Mouse (Mus musculus) B cell, adult 2 months (primary cell): ENCODE data around the gene Ano10.

Experiments used
- DNase-seq, 2 experiments: peaks; one replicate each; pipeline ENCODE4 v3.0.0; 2022

Gene Ano10

GRCm38 (mm10) chr9:122288416-122288815, 5.8 kb downstream of the Ano10 start:
- DNase-seq: no peak

- no peak for DNase-seq
These were observed 6.7 kb downstream of the Ano10 start for GRCm38 (mm10) chr9:122287526-122287925.

- no peak for DNase-seq
These were observed 8.4 kb downstream of the Ano10 start for GRCm38 (mm10) chr9:122285833-122286310.

DNA sequence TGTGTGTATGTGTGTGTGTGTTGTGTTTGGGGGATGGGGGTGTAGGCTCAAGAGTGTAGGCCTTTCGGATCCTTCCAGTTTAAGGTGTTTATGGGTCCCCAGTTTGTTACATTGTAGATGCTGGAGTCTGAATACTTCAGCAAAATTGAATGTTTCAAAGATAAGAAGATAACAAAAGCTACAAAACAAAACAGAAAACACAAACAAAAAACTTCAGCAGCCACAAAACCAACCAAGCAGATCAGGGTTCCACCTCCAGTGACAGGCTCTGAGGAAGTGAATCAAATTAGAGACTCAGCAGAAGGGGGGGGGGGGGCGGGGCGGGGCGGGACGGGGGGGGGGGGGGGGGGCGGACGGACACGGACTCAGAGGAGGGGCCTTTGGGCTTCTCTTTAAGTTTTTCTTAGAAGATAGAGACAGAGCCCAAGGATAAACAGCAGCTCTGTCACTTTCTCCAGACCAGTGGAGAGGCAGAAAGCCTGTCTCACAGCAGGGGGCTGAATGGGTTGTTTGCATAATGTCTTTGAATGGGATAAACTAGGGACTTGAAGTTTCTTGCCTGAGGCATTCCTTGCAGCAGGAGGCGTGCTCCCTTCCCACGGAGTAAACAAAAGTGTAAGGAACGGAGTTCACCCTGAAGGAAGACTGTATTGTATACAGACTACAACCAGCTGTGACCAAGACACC, 8.9 kb downstream of the Ano10 start:
- peak; percentile 11 to 18 for DNase-seq

- no peak for DNase-seq
These were observed 9.5 kb downstream of the Ano10 start for GRCm38 (mm10) chr9:122284696-122285095.

DNA sequence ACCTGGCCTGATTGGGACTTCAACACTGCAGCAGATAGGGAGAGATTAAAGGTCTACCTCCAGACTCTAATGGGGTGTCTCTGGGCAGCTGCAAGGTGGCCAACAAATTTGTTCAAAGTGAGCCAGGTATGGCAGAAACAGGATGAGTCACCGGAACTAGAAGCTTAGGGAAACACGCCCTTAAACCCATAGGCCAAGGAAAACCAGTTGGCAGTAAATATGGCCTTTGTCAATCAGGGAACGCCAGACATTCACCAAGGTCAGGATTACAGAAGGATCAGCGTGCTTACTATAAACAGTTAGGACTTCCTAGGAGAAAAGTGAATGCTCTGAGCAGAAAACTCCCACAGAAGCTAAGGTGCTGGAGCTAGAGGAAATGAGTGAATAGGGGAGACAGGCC, 13.2 kb downstream of the Ano10 start:
- DNase-seq: no peak

GRCm38 (mm10) chr9:122276665-122277064, 17.6 kb downstream of the Ano10 start:
- DNase-seq: no peak

DNA sequence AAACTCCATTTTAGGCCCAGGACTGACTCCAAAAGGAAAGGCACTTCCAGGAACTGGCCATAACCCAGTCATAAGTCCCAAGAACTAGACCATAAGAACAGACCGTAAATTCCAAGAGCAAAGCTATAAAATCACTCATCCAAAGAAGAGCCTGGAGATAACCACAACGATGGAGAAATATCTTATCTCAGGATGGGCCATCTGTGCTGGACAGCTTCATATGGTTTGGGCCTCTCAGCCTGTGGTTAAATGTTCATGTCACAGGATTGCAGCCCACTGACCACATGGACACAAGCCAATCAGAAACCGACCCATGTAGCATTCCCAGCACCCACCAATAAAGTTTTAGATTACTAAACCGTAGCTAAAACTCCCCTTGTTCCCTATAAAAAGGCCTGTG, 18.1 kb downstream of the Ano10 start:
- no peak for DNase-seq

DNA sequence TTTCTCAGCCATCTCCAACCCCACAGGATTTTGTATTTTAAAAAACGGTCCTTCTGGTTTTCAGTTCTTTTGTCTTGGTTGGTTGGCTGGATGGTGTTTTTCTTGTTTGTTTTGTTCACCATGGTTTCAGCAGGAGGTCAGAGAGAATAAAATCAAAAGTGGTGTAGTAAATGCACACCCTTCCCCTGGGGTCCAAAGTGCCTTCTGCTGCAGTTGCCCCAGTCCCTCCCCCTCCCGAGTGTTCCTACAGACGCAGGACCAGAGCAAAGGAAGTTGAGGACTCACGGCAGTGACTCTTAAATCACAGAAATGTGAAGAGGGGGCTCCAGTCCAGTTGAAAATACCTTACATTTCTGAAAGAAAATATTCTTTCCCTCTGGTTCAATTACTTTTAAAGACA, 19.9 kb downstream of the Ano10 start:
- no peak for DNase-seq

- no peak for DNase-seq
These were observed 20.3 kb downstream of the Ano10 start for GRCm38 (mm10) chr9:122273879-122274278.

GRCm38 (mm10) chr9:122271866-122272265, 22.4 kb downstream of the Ano10 start:
- DNase-seq: no peak

GRCm38 (mm10) chr9:122271318-122271717, 22.9 kb downstream of the Ano10 start:
- no peak for DNase-seq

GRCm38 (mm10) chr9:122270913-122271312, 23.3 kb downstream of the Ano10 start:
- no peak for DNase-seq

DNA sequence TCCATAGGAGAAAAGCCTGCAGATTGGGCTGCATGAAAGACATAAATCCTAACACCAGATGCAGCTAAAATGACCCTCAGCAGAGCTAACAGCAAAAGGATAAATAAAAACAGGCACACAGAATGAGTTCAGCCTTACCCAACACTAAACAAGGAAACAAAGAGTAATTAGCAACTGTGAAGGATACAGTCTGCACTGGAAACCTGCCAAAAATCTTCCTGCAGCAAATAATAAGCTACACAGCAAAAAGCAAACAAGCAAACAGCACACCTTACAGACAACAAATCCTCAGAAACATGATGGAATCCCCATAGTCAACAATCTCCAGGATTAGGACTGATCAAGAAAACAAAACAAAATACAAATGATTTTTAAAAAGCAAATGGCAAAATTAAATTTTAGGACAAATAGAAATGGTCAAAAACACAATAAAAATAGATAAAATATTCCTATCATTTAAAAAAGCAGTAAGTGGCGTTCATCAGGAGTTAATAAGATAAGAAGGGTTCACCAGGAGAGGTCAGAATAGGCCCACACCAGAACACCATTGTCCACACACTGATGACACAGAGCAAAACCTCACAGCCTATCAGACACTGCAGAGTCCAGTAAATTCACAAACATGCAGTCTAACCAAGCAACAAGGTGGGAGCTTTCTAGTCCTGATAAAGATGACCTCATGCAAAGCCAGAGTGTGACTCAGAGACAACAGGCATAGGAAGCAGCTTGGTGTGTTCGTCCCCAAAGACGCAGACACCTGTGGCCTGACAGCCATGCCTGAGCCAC, 24.8 kb downstream of the Ano10 start:
- no peak for DNase-seq

DNA sequence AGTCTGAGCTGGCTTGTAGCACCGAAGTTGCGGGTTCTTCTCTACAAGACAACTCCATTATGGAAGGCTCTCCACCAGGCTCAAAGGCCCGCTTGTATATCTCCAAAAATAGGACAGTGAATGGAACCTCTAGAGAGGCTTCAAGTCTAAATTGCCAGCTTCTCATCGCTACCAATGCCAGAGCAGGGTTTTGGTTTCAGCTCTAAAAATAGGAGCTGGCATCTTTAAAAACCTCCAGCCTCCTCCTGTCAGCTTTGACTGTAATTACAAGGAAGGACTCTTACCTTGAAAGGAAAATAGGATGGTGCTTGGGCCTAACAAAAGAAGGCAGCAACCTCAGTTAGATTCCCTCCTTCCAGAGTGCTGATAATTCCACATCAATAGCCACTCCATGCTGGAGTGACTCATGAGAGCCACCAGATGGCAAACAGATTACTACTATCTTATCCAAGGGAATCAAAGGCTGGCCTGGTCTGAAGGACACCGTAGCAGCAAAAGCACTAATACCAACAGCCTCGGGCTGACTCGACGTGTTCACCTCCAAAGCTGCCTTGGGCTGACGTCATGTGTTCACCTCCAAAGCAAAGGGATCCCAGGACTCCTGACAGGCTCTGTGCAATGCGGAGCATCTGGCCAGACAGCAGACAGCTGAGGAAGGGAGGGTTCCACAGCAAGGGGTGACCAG, 28.6 kb downstream of the Ano10 start:
- DNase-seq: no peak

GRCm38 (mm10) chr9:122263140-122263539, 31.1 kb downstream of the Ano10 start:
- peak; percentile 28 to 42 for DNase-seq

DNA sequence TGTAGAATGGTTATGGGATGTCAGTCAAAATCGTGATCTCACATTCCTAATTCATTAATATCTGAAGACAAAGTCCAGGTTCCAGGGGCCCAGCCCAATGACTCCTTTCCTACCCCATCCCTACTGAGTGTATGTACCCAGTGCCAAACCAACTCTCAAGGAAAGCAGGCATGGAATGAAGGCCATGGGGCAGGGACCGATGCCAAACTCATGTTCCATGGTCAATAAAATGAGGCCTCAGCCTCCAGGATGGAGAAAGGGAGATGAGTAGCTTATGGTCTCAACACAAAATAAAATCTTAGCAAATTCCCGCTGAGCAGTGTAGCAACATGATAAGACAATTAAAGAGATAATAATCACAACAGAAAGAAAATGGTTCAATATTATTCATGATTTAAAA, 39.8 kb downstream of the Ano10 start:
- no peak for DNase-seq

GRCm38 (mm10) chr9:122252113-122252512, 42.1 kb downstream of the Ano10 start:
- peak; percentile 33 to 44 for DNase-seq

DNA sequence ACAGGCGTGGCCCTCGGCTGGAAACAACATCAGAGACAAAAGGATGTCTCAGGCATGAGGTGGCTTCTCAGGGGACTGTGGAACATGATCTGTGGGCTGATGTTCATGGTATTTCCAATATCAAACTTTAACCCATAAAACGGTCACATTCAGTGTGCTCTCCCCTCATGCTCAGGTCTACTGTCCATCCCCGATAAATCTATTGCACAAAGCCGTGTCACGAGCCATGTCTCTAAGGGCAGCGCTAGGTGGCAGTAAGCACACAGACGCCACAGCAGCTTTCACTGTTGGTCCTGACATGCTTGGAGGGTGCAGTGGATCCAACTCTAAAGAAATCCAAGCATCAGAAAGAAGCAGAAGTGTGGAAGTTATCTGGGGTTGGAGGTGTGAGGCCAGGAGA, 46.1 kb downstream of the Ano10 start:
- DNase-seq: peak; percentile 12 to 27

- peak; percentile 81 to 84 for DNase-seq
These were observed 46.7 kb downstream of the Ano10 start for GRCm38 (mm10) chr9:122247430-122248027.

GRCm38 (mm10) chr9:122245879-122246278, 48.3 kb downstream of the Ano10 start:
- no peak for DNase-seq

GRCm38 (mm10) chr9:122245471-122245870, 48.8 kb downstream of the Ano10 start:
- DNase-seq: no peak

- DNase-seq: no peak
These were observed 49.4 kb downstream of the Ano10 start for GRCm38 (mm10) chr9:122244800-122245165.
